Mouse (Mus musculus): ENCODE data around the gene Cntnap5a.

DNA sequence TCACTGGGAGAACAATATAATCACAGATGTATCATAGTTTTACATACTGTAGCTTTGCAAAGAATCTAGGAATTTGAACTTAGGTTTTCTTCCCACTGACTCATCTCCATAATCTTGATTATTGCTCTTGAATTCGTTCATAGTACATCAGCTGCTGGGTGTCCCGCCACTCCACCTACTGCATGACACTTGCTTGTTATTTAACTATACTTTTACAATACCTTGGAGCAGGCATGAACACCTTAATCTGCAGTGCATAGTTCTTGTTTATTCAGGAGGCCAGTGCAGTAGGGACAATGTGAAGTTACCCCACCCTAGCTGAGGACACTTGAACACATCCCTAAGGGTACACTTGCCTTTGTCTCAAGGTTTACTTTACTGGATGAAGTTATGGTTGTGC is 352.3 kb downstream of the Cntnap5a start:
- TF ChIP-seq CTCF (IDR thresholded peaks at IDR 0.05; ENCODE audit: borderline replicate concordance, extremely low read depth, insufficient read depth, insufficient read length), result no peak
- no peak for TF ChIP-seq POLR2A (IDR thresholded peaks at IDR 0.05; ENCODE audit: borderline replicate concordance, extremely low read depth, insufficient read depth, insufficient read length, poor library complexity, severe bottlenecking)
